Mouse (Mus musculus) liver, adult (tissue): ENCODE data around the gene Zfp282.

Source experiments
- GATA4 ChIP-seq: IDR thresholded peaks from 2 replicates; pipeline ENCODE4 v1.6.1; 2014; ENCODE audit warnings: mild to moderate bottlenecking, low read length; ENCODE audit not compliant: insufficient replicate concordance

The Zfp282 gene

DNA sequence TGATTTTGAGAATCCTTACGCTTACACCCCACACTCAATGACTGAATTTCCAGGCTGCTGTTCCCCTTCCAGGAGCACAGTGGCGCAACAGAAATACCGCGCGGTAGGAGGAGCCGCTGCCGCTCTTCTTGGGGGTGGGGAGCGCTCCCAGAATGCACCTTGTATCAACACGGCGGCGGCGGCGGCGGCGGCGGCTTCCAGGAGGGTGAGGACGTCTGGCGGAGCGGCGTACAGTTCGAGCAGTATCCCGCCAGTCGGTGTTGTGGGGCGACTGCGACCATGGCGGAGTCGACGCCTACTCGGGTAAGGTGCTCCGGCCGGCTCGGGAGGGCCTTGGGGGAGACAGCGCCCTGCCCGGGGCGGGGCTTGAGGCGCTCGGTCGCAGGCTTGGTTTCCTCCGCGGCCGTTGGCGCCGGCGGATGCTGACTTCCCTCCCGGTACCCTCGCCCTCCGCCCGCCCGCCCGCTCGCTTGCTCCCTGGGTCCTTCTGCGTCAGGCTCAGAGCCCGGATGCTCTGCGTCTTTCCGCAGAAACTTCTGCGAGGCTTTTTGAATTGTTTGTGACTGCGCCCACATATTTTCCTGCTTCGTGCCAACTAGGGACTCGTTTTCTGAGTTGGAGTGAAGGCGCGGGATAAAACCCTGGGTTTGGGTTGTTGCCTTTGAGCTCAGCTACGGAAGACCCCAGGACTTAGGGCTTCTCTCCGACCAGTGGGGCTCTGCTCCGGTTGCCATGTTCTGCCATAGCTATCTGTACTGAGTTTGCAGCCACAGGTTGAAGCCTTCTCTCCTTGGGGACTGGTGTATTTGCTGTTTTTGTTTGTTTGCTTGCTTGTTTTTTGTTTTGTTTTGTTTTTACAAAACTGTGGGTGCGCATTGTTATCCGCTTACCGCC, 43.7 kb downstream of the Zfp282 start, which contains the start of gene Zfp212:
Gene Zfp212, plus strand, starts transcription at position 30 of the 894 bp plus-strand sequence.
- no peak for TF ChIP-seq GATA4

- no peak for TF ChIP-seq GATA4
These were observed 65.5 kb downstream of the Zfp282 start for GRCm38 (mm10) chr6:47942461-47942860.

DNA sequence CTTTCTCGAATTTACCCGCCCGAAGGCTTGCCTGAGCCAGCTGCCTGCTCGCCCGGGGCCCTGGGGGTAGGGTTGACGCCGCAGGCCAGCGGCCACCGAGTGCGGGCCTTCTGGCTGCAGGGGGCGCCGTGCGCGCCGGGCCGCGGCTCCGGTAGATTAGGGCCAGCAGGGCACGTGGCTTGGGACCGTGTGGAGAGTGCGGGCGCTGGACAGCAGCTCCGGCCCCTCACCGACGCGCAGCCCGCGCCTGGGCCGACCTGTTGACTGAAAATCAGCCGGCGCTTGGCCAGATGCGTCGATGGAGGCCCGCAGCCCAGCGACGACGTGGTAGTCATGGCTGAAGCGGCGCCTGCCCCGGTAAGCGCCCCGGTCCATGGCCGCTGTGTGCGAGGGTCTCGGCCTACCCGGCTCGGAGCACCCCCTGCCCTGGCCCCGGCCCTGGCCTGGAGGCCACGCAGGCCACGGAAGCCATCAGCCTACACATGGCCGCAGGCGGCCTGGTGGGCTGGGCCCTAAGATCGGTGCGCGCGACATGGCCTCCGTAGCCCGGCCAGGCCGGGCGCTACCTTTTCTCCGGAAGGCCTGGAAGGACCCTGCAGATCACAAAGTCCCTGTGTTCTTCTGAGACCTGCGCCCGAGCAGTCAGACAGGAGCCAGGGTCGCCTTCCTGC, 66.2 kb downstream of the Zfp282 start:
- peak; percentile 82; the same call in 1 of the 2 replicates for TF ChIP-seq GATA4

DNA sequence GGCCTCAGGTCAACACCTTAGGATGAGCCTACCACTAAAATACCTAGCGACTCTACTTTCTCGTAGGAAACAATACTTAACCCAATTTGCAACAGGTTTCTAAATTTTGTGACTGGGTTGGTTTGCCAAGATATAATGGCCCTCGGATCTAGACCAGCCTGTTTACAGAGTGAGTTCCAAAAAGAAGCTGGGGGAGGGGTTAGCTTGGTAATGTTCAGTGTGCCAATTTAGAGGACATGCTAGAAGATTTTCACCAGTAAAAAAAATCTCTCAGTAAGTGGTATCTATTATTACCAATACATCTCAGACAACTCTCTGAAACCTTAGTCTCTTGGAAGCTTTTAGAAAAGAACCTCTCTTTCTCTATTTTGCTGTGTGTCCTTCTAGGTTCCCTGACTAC, 66.7 kb downstream of the Zfp282 start:
- TF ChIP-seq GATA4, result no peak

GRCm38 (mm10) chr6:47947388-47947787, 70.4 kb downstream of the Zfp282 start:
- TF ChIP-seq GATA4, result no peak

DNA sequence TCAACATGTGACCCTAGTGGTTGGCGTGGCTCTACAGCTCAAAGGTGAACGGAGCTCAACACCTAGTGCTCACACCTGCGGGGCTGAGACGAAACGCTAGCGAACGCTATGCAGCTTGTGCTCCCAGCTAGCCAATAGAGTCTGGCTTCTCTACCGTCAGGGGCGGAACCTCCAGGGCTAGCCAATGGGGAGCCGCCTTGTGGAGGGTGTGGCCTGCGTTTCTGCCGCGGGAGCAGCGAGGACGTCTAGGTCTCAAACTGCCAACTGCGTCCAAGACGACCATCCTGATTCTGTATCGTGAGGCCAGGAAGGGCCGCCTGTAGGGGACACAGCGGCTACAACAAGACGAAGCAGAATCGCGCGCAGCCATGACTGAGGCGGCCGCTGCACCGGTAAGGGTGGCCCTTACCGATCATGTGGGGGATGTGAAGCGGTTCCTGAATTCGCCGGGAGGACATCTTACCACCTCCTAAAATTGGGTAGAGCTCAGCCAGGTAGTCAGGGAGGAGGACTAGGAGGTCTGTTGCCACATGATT, 76.3 kb downstream of the Zfp282 start, which contains the start of gene Zfp956:
Gene Zfp956, plus strand, starts transcription at position 200 of the 536 bp plus-strand sequence.
- no peak for TF ChIP-seq GATA4

- no peak for TF ChIP-seq GATA4
These were observed 77.4 kb downstream of the Zfp282 start for GRCm38 (mm10) chr6:47954425-47954824.

DNA sequence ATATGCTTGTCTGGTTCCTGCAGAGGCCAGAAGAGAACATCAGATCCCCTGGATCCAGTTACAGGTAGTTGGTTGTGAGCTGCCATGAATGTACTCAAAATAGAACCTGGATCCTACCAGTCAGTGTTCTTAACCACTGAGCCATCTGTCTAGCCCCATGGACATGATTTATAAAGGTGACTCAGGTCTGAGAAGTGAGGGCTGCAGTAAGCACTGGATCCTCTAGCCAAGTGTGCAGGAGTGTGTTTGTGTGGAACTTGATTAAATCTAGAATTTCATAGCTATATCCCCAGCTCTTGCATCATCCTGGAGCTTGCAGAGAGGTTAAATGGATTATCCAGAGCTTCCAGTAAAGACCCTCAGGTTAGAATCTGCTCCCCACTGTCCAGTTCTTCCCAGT, 80.8 kb downstream of the Zfp282 start:
- TF ChIP-seq GATA4, result no peak
